In genomic region chr19:5923990-5924712, GRCm38 (mm10) we compare ENCODE assay signal across 8 mouse cellular contexts. TPM values are rescaled to one million over a fixed set of nuclear protein-coding genes. Genes with fewer than 3 reads are reported as not detected.
DNase-seq lines count a peak whose midpoint lies in the region; ATAC-seq lines count a peak whose summit lies in the region.

No protein-coding gene starts in this region.

- no peaks in the 10 kb centered on the region for H3K36me3 ChIP-seq in hindbrain, embryonic 14.5 days (replicated peaks; ENCODE audit: control insufficient read depth, insufficient read depth)

- H3K27me3 ChIP-seq in hindbrain, embryonic 14.5 days (ENCODE audit: control insufficient read depth, insufficient read depth, low read length) = no peaks in the 10 kb centered on the region

- H3K9ac ChIP-seq in hindbrain, embryonic 14.5 days = peak overlapping the region; percentile 70

- peak overlapping the region; percentile 69 for H3K4me2 ChIP-seq in hindbrain, embryonic 14.5 days (replicated peaks)

- peaks cover 16% of the 10 kb centered on the region; the same call in 1 of the 2 replicates for H3K4me1 ChIP-seq in hindbrain, embryonic 14.5 days (replicated peaks; ENCODE audit: control insufficient read depth, insufficient read depth, low read length)

- H3K4me3 ChIP-seq in hindbrain, embryonic 14.5 days (replicated peaks; ENCODE audit: low read length) = peak overlapping the region; percentile 61

- under 1% methylated on average over 38 of the region's 38 CpGs for WGBS in hindbrain, embryonic 14.5 days

- H3K27ac ChIP-seq in hindbrain, embryonic 14.5 days = peak overlapping the region; percentile 74

- peak; percentile 75 for ATAC-seq in hindbrain, embryonic 14.5 days (ENCODE audit: low FRiP score)

- H3K9me3 ChIP-seq in hindbrain, embryonic 14.5 days (ENCODE audit: control insufficient read depth, low read length) = no peaks in the 10 kb centered on the region

- peak; percentile 76 for DNase-seq in T-cell, adult 2 months (ENCODE audit: low spot score)
- DNase-seq in cerebellum, postnatal 25 days = peak; percentile 92 to 97
- DNase-seq in frontal cortex, postnatal 25 days (ENCODE audit: low spot score in 2 of 2) = peak; percentile 86 to 92
- peak; percentile 94 for DNase-seq in hindbrain, embryonic 14.5 days (ENCODE audit: low spot score)
- peak; percentile 82 to 85 for DNase-seq in layer of hippocampus, postnatal 36 days
- DNase-seq in lung, postnatal 36 days = peak; percentile 97
- peak; percentile 92 for DNase-seq in retina, postnatal 1 day
- DNase-seq in thymus, postnatal 4 days = peak; percentile 99

RNA-seq across cellular contexts. Expression of gene Cdc42ep2, which starts 0.5 kb away (rescaled TPM):
- polyA plus RNA-seq in hindbrain, embryonic 14.5 days (2014; fragmentation: Nextera tagmentation; extraction: Ambion mirVana) = 16.9 and 18.5 TPM in 2 replicates
- total RNA-seq in layer of hippocampus, postnatal 36 days (2021) = 1 to 10 TPM; 4.4 to 5.5 TPM

RNA-seq across cellular contexts. Expression of gene Dpf2, which starts 11.3 kb away (rescaled TPM):
- polyA plus RNA-seq in hindbrain, embryonic 14.5 days (2014; fragmentation: Nextera tagmentation; extraction: Ambion mirVana) = 88.2 and 94.7 TPM in 2 replicates
- 100 to 1,000 TPM in 1 of 2 experiments, 10 to 100 TPM in 1; 92.0 to 108 TPM for total RNA-seq in layer of hippocampus, postnatal 36 days (2021)

RNA-seq across cellular contexts. Expression of gene Tigd3, which starts 30.2 kb away (rescaled TPM):
- polyA plus RNA-seq in hindbrain, embryonic 14.5 days (2014; fragmentation: Nextera tagmentation; extraction: Ambion mirVana) = 6.1 and 9.4 TPM in 2 replicates
- total RNA-seq in layer of hippocampus, postnatal 36 days (2021) = 1 to 10 TPM; 1.9 to 2.2 TPM

RNA-seq across cellular contexts. Expression of gene Pola2, which starts 39.9 kb away (rescaled TPM):
- polyA plus RNA-seq in hindbrain, embryonic 14.5 days (2014; fragmentation: Nextera tagmentation; extraction: Ambion mirVana) = 22.2 and 24.2 TPM in 2 replicates
- total RNA-seq in layer of hippocampus, postnatal 36 days (2021) = 1 to 10 TPM; 5.3 to 5.5 TPM

RNA-seq across cellular contexts. Expression of gene Slc25a45, which starts 46.5 kb away (rescaled TPM):
- polyA plus RNA-seq in hindbrain, embryonic 14.5 days (2014; fragmentation: Nextera tagmentation; extraction: Ambion mirVana) = 1.5 and 2.5 TPM in 2 replicates
- total RNA-seq in layer of hippocampus, postnatal 36 days (2021) = 1 to 10 TPM; 2.5 to 2.7 TPM

Comparison
In these comparisons a context has a peak if more than half of its experiments do, and no peak if none do; other contexts are left out.
1. Peak in every context shown above with its lines: DNase-seq, ATAC-seq, H3K4me3 ChIP-seq and H3K27ac ChIP-seq.